8 mouse cellular contexts compared by ENCODE assay signal in the genomic region with DNA sequence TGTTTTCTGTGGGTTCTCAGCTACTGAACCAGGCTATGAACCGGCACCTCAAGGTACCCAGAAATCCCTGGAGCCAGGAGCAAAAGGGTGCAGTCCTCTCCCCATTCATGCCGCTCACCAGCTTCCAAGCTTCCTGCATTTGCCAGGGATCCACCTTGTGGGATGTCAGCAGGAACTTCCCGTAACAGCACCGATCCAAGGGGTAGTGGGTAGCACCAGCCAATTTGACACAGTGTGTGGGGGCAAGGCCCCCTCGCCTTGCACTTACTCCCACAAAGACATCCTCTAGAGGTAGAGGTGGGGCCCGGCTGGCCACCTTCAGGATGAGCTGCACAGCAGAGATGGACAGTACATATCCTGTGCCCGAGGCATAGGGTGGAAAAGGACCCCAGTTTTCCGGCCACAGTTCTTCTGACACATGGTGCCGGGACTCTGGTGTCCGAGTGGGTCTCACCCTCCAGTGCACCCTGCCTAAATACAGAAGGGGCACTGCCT. TPM values are rescaled to one million over a fixed set of nuclear protein-coding genes. Genes with fewer than 3 reads are reported as not detected.
DNase-seq lines count a peak whose midpoint lies in the region; ATAC-seq and TF ChIP-seq lines count a peak whose summit lies in the region.

No protein-coding gene starts in this region.

- H3K9me3 ChIP-seq in embryonic facial prominence, embryonic 11.5 days (replicated peaks; ENCODE audit: control insufficient read depth, low read length), result no peaks in the 10 kb centered on the region
- no peaks in the 10 kb centered on the region for H3K9me3 ChIP-seq in hindbrain, embryonic 15.5 days
- no peaks in the 10 kb centered on the region for H3K9me3 ChIP-seq in midbrain, postnatal 0 days (ENCODE audit: low read length)

- no peaks in the 10 kb centered on the region for H3K36me3 ChIP-seq in kidney, adult 2 months (ENCODE audit: control insufficient read depth, insufficient read depth, low read length)
- peaks cover 3% of the 10 kb centered on the region for H3K36me3 ChIP-seq in embryonic facial prominence, embryonic 11.5 days (replicated peaks; ENCODE audit: control insufficient read depth, insufficient read depth, low read depth, low read length)
- peaks cover 51% of the 10 kb centered on the region for H3K36me3 ChIP-seq in hindbrain, embryonic 15.5 days
- H3K36me3 ChIP-seq in midbrain, postnatal 0 days (ENCODE audit: insufficient read depth, low read length), result peaks cover 25% of the 10 kb centered on the region

- no peak for TF ChIP-seq POLR2A in kidney, adult 2 months (IDR thresholded peaks at IDR 0.05; ENCODE audit: low read depth, low read length)

- H3K27ac ChIP-seq in kidney, adult 2 months (ENCODE audit: insufficient read depth, low read depth, low read length), result no peak overlapping the region
- peak overlapping the region; percentile 85; the same call in 1 of the 2 replicates for H3K27ac ChIP-seq in embryonic facial prominence, embryonic 11.5 days (replicated peaks; ENCODE audit: low read depth, low read length)
- peak overlapping the region; percentile 91 for H3K27ac ChIP-seq in hindbrain, embryonic 15.5 days (replicated peaks)
- H3K27ac ChIP-seq in midbrain, postnatal 0 days (ENCODE audit: low read depth, low read length), result peak overlapping the region; percentile 91

- ATAC-seq in embryonic facial prominence, embryonic 11.5 days (replicated peaks; ENCODE audit: insufficient number of reproducible peaks, low FRiP score, low TSS enrichment, low read depth), result no peak
- ATAC-seq in hindbrain, embryonic 15.5 days (ENCODE audit: low FRiP score, low read depth), result no peak; the same call in 1 of the 2 replicates
- ATAC-seq in midbrain, postnatal 0 days (ENCODE audit: low FRiP score), result no peak

- H3K4me3 ChIP-seq in kidney, adult 2 months (ENCODE audit: insufficient read depth, low read depth, low read length), result no peak overlapping the region
- H3K4me3 ChIP-seq in embryonic facial prominence, embryonic 11.5 days (ENCODE audit: low read depth, low read length), result peak overlapping the region; percentile 34; the same call in 1 of the 2 replicates
- peak overlapping the region; percentile 49 for H3K4me3 ChIP-seq in hindbrain, embryonic 15.5 days
- peak overlapping the region; percentile 52 for H3K4me3 ChIP-seq in midbrain, postnatal 0 days (ENCODE audit: low read depth, low read length)

- 74% methylated on average over 10 of the region's 10 CpGs for WGBS in kidney, adult 2 months
- WGBS in embryonic facial prominence, embryonic 11.5 days, result 69% methylated on average over 10 of the region's 10 CpGs
- 78% methylated on average over 10 of the region's 10 CpGs for WGBS in hindbrain, embryonic 15.5 days
- WGBS in midbrain, postnatal 0 days, result 72% methylated on average over 10 of the region's 10 CpGs

- peak; percentile 14 for DNase-seq in kidney, postnatal 10 days
- no peak for DNase-seq in kidney, adult 2 months
- DNase-seq in embryonic facial prominence, embryonic 11.5 days (ENCODE audit: low spot score), result no peak
- no peak for DNase-seq in midbrain, postnatal 0 days (ENCODE audit: low spot score)
- no peak for DNase-seq in frontal cortex, postnatal 36 days (ENCODE audit: low spot score in 2 of 2)
- no peak for DNase-seq in adrenal gland, postnatal 36 days
- no peak for DNase-seq in layer of hippocampus, adult 18-20 months (ENCODE audit: low spot score in 2 of 2)

- no peak for TF ChIP-seq CTCF in kidney, adult 2 months (conservative IDR thresholded peaks at IDR 0.05; ENCODE audit: insufficient read depth, insufficient read length, low read depth, low read length)
- no peak for TF ChIP-seq CTCF in midbrain, postnatal 0 days (IDR thresholded peaks at IDR 0.05)

- H3K4me1 ChIP-seq in kidney, adult 2 months (ENCODE audit: control insufficient read depth, insufficient read depth, low read length), result peaks cover 12% of the 10 kb centered on the region; the same call in 1 of the 2 replicates
- H3K4me1 ChIP-seq in embryonic facial prominence, embryonic 11.5 days (ENCODE audit: control insufficient read depth, insufficient read depth, low read length), result peaks cover 16% of the 10 kb centered on the region
- peaks cover 61% of the 10 kb centered on the region for H3K4me1 ChIP-seq in hindbrain, embryonic 15.5 days (replicated peaks)
- H3K4me1 ChIP-seq in midbrain, postnatal 0 days (ENCODE audit: insufficient read depth, low read length), result peaks cover 13% of the 10 kb centered on the region; the same call in 1 of the 2 replicates

- H3K4me2 ChIP-seq in embryonic facial prominence, embryonic 11.5 days (ENCODE audit: low read depth, low read length), result peak overlapping the region; percentile 82
- H3K4me2 ChIP-seq in hindbrain, embryonic 15.5 days, result peak overlapping the region; percentile 83
- peak overlapping the region; percentile 96 for H3K4me2 ChIP-seq in midbrain, postnatal 0 days (ENCODE audit: low read depth, low read length, poor library complexity, severe bottlenecking)

- no peak overlapping the region for H3K9ac ChIP-seq in embryonic facial prominence, embryonic 11.5 days (replicated peaks; ENCODE audit: low read length)
- H3K9ac ChIP-seq in hindbrain, embryonic 15.5 days, result peak overlapping the region; percentile 61
- H3K9ac ChIP-seq in midbrain, postnatal 0 days (replicated peaks; ENCODE audit: low read length, poor library complexity, severe bottlenecking), result peak overlapping the region; percentile 79

- no peaks in the 10 kb centered on the region for H3K27me3 ChIP-seq in kidney, adult 2 months (replicated peaks; ENCODE audit: control insufficient read depth, insufficient read depth, low read length)
- H3K27me3 ChIP-seq in embryonic facial prominence, embryonic 11.5 days (ENCODE audit: control insufficient read depth, insufficient read depth, low read length), result no peaks in the 10 kb centered on the region
- no peaks in the 10 kb centered on the region for H3K27me3 ChIP-seq in hindbrain, embryonic 15.5 days
- H3K27me3 ChIP-seq in midbrain, postnatal 0 days (ENCODE audit: insufficient read depth, low read length), result no peaks in the 10 kb centered on the region

RNA-seq across cellular contexts. Expression of gene B3galt4, which starts 1.1 kb away (rescaled TPM):
- polyA plus RNA-seq in kidney, adult 2 months (2012; rRNA removed), result 6.7 and 7.8 TPM in 2 replicates
- 2.9 and 3.2 TPM in 2 replicates for polyA plus RNA-seq in embryonic facial prominence, embryonic 11.5 days (2014; fragmentation: Nextera tagmentation; extraction: Ambion mirVana)
- polyA plus RNA-seq in hindbrain, embryonic 15.5 days (2015; fragmentation: Nextera tagmentation; extraction: Ambion mirVana), result 12.8 and 14.1 TPM in 2 replicates
- 8.6 and 14.1 TPM in 2 replicates for total RNA-seq in midbrain, postnatal 0 days (2014; rRNA removed)
- 11.1 and 14.0 TPM in 2 replicates for polyA plus RNA-seq in midbrain, postnatal 0 days (2015; fragmentation: Nextera tagmentation; extraction: Ambion mirVana)
- 1 to 10 TPM; 4.0 to 6.6 TPM for total RNA-seq in adrenal gland, postnatal 36 days (2021)
- 1 to 10 TPM; 5.1 to 5.2 TPM for total RNA-seq in layer of hippocampus, adult 18-20 months (2021)

RNA-seq across cellular contexts. Expression of gene Vps52, which starts 5.4 kb away (rescaled TPM):
- polyA plus RNA-seq in kidney, adult 2 months (2012; rRNA removed), result 54.2 and 60.5 TPM in 2 replicates
- polyA plus RNA-seq in embryonic facial prominence, embryonic 11.5 days (2014; fragmentation: Nextera tagmentation; extraction: Ambion mirVana), result 26.9 and 27.7 TPM in 2 replicates
- 74.8 and 76.6 TPM in 2 replicates for polyA plus RNA-seq in hindbrain, embryonic 15.5 days (2015; fragmentation: Nextera tagmentation; extraction: Ambion mirVana)
- total RNA-seq in midbrain, postnatal 0 days (2014; rRNA removed), result 39.5 and 46.1 TPM in 2 replicates
- 65.8 and 68.6 TPM in 2 replicates for polyA plus RNA-seq in midbrain, postnatal 0 days (2015; fragmentation: Nextera tagmentation; extraction: Ambion mirVana)
- total RNA-seq in adrenal gland, postnatal 36 days (2021), result 10 to 100 TPM; 53.4 to 59.9 TPM
- total RNA-seq in layer of hippocampus, adult 18-20 months (2021), result 10 to 100 TPM; 76.1 to 79.8 TPM

RNA-seq across cellular contexts. Expression of gene Rps18, which starts 5.6 kb away (rescaled TPM):
- polyA plus RNA-seq in kidney, adult 2 months (2012; rRNA removed), result 342 and 406 TPM in 2 replicates
- polyA plus RNA-seq in embryonic facial prominence, embryonic 11.5 days (2014; fragmentation: Nextera tagmentation; extraction: Ambion mirVana), result 1,395 and 1,560 TPM in 2 replicates
- 701 and 784 TPM in 2 replicates for polyA plus RNA-seq in hindbrain, embryonic 15.5 days (2015; fragmentation: Nextera tagmentation; extraction: Ambion mirVana)
- total RNA-seq in midbrain, postnatal 0 days (2014; rRNA removed), result 742 and 975 TPM in 2 replicates
- polyA plus RNA-seq in midbrain, postnatal 0 days (2015; fragmentation: Nextera tagmentation; extraction: Ambion mirVana), result 751 and 769 TPM in 2 replicates
- 100 to 1,000 TPM; 791 to 792 TPM for total RNA-seq in adrenal gland, postnatal 36 days (2021)
- total RNA-seq in layer of hippocampus, adult 18-20 months (2021), result 100 to 1,000 TPM; 319 to 336 TPM

RNA-seq across cellular contexts. Expression of gene Wdr46, which starts 9.7 kb away (rescaled TPM):
- polyA plus RNA-seq in kidney, adult 2 months (2012; rRNA removed), result 15.3 and 16.0 TPM in 2 replicates
- polyA plus RNA-seq in embryonic facial prominence, embryonic 11.5 days (2014; fragmentation: Nextera tagmentation; extraction: Ambion mirVana), result 25.2 and 28.6 TPM in 2 replicates
- polyA plus RNA-seq in hindbrain, embryonic 15.5 days (2015; fragmentation: Nextera tagmentation; extraction: Ambion mirVana), result 24.3 and 26.5 TPM in 2 replicates
- 14.3 and 15.7 TPM in 2 replicates for total RNA-seq in midbrain, postnatal 0 days (2014; rRNA removed)
- polyA plus RNA-seq in midbrain, postnatal 0 days (2015; fragmentation: Nextera tagmentation; extraction: Ambion mirVana), result 14.6 and 17.3 TPM in 2 replicates
- 10 to 100 TPM; 34.4 to 34.9 TPM for total RNA-seq in adrenal gland, postnatal 36 days (2021)
- 10 to 100 TPM; 13.2 to 15.5 TPM for total RNA-seq in layer of hippocampus, adult 18-20 months (2021)

RNA-seq across cellular contexts. Expression of gene Pfdn6, which starts 10.0 kb away (rescaled TPM):
- polyA plus RNA-seq in kidney, adult 2 months (2012; rRNA removed), result 27.4 and 41.1 TPM in 2 replicates
- 202 and 211 TPM in 2 replicates for polyA plus RNA-seq in embryonic facial prominence, embryonic 11.5 days (2014; fragmentation: Nextera tagmentation; extraction: Ambion mirVana)
- 172 and 185 TPM in 2 replicates for polyA plus RNA-seq in hindbrain, embryonic 15.5 days (2015; fragmentation: Nextera tagmentation; extraction: Ambion mirVana)
- total RNA-seq in midbrain, postnatal 0 days (2014; rRNA removed), result 47.9 and 60.9 TPM in 2 replicates
- 170 and 185 TPM in 2 replicates for polyA plus RNA-seq in midbrain, postnatal 0 days (2015; fragmentation: Nextera tagmentation; extraction: Ambion mirVana)
- 10 to 100 TPM; 89.2 to 90.6 TPM for total RNA-seq in adrenal gland, postnatal 36 days (2021)
- total RNA-seq in layer of hippocampus, adult 18-20 months (2021), result 10 to 100 TPM; 94.9 to 95.8 TPM
